Mouse (Mus musculus) bone marrow macrophage, adult 2 months (primary cell): ENCODE measurements around the gene Ascc2.

ENCODE experiments used
- CTCF ChIP-seq: IDR thresholded peaks from 2 replicates; pipeline ENCODE4 v1.5.1; 2012; ENCODE audit warnings: low read depth, mild to moderate bottlenecking, low read length, moderate library complexity
- POLR2A ChIP-seq: IDR thresholded peaks from 2 replicates; pipeline ENCODE4 v1.6.1; 2012; ENCODE audit warnings: mild to moderate bottlenecking, low read depth, low read length, borderline replicate concordance

DNA sequence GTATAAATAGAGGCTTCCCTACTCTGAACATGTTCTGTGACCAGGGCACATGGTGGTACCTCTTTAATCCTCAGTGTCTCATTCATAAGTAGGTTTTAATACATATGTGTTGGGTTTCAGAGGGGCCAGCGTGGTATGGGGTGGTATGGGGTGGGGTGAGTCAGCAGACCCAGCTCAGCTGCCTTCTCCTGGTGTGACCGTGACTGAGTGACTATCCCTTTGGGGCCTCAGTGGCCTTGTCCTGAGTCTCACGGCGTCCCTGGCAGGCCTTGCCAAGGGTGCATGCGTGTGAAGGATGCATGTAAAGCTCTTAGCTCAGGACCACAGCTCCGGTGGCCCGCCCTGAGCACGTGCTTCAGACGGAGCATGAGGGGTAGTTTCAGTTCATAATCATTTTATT, 82.4 kb downstream of the Ascc2 start:
- no peak for TF ChIP-seq CTCF
- no peak for TF ChIP-seq POLR2A
